Mouse (Mus musculus) thymus, adult 2 months (tissue): ENCODE measurements around the gene Gli1.

Experiments used
- CTCF ChIP-seq: fragments of 200-500 bp; IDR thresholded peaks from 2 replicates; pipeline ENCODE4 v1.5.1; 2012; ENCODE audit warnings: mild to moderate bottlenecking, control low read depth, low read length, moderate library complexity, borderline replicate concordance; ENCODE audit not compliant: control insufficient read depth, poor library complexity, insufficient read depth; ENCODE audit errors: extremely low read depth
- POLR2A ChIP-seq: fragments of 200-500 bp; IDR thresholded peaks from 2 replicates; pipeline ENCODE4 v1.6.1; 2012; ENCODE audit warnings: mild to moderate bottlenecking, low read length, control low read depth, moderate library complexity; ENCODE audit not compliant: control insufficient read depth, poor library complexity, insufficient read depth; ENCODE audit errors: extremely low read depth

- no peak for TF ChIP-seq POLR2A
- no peak for TF ChIP-seq CTCF
Measured at GRCm38 (mm10) chr10:127360714-127361113, 18.9 kb upstream of the Gli1 start.
